Mouse (Mus musculus): Measurements from ENCODE around the gene Raver2.
"Not testable (repeated sequence)": the region's sequence is repeated elsewhere in the genome, so short reads cannot be mapped to it uniquely, and the experiment has no call there.

The Raver2 gene

DNA sequence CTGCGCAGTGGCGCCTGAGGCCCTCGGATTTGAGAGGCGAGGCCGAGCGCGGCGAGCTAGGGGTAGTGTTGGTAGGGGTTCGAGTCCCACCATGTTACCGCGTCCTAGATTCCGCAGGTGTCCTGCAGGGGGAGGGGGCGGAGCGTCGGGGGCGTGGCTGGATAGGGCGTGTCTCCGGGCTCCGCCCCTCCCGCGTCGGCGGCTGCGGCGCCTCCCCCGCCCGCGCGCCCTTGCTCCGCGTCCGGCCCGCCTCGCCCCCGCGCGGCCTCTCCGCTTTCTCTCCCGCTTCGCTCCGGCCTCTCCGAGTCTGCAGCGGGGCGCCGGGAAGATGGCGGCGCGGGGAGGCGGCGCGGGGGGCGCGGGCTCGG, at the start of gene Raver2:
Gene Raver2, plus strand, starts transcription at position 198 of the 368 bp plus-strand sequence.
- peak; percentile 58 for DNase-seq

DNA sequence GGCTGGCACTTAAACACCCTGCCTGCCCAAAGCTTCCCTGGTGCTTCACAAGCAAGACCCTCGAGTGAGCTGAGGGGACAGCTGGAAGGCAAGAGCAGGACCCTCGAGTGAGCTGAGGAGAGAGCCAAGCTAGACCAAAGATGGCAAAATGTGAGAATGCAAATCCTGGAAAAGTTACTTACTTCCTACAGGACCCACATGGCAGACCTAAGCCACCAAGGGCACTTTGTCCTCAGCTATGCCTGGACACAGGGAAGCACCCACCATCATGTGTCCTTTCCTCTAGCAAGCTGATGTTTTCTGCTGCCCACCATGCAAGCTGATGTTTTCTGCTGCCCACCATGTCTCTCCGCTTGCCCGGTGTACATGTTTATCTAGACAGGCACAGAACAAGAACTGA, 48.2 kb upstream of the Raver2 start, which contains the start of gene Gm10577:
Gene Gm10577, minus strand, starts transcription at position 101 of the 400 bp plus-strand sequence.
- DNase-seq, result no peak

DNA sequence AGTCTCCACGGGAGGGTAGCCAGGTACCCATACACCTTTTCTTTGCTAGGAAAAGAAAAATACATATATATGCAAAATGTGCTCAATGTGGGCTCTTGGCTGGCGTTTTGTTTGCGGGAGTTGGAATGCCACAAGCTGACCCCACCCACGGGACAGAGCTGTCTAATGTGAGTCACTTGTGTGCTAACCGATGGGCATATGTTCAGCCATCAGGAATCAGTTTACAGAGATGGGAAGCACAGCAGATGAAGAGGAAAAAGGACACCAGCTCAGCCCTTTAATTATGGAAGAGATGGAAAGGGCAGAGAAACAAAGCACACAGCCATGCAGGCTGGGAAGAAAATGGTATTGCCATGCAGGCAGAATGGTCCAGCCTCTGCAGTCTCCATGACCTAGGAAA, 42.2 kb upstream of the Raver2 start:
- no peak for DNase-seq

DNA sequence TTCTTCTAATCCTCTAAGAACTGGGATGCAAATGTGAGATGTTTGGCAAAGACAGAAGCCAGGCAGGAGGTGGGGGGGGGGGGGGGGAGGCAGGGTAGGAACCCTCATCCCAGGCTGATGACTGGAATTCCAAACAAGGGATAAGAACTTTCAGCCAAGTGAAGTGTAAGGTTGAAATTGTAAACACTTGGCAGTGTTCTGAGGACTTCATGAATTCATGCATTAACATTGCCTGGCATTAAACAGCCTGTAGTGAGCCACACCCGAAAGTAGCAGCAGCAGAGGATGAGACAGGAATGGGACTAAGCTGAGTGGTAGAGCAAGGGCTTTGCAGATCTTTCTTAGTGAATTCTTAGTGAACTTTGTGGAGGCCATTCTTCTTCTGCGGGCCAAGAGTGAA, 41.8 kb upstream of the Raver2 start:
- DNase-seq, result no peak

DNA sequence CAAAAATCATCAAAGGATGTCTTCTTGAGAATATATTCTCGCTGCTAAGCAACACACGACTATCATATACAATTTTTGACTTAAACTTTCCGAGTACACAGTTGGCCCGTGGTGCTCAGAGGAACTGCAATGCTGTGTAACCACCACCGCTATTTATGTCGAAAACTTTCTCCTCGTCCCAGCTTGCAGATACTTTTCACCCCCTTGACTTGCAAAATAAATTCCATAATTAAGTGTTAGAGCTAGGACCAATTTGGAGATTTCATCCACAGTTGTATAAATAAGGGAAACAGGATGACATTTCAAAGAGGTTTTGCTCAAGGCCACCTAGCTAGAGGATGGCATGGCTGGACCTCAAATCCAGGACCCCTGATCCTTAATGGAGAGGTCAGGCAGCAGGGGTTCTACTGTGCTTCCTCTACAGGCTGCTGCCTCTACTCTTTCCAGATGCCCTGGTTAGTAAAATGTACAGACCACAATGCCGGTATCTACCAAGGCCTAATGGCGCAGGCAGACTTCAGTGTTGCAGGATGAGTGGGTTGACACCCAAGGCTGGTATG, 40.9 kb upstream of the Raver2 start:
- no peak for DNase-seq

DNA sequence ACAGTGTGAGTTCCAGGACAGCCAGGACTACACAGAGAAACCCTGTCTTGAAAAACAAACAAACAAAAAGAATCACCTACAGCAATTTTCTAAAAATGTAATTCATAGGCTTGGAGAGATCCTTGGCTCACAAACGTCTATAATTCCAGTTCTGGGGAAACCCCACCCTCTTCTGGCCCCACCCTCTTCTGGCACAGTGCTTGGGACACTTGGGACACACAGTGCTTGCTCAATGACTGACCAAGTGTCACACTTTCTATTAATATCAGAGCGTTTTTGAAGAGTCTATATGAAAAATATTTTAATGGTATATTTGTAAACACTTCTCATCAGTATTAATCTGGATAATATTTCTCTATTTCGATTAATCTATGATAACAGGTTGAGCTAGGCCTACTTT, 35.7 kb upstream of the Raver2 start:
- no peak for DNase-seq

DNA sequence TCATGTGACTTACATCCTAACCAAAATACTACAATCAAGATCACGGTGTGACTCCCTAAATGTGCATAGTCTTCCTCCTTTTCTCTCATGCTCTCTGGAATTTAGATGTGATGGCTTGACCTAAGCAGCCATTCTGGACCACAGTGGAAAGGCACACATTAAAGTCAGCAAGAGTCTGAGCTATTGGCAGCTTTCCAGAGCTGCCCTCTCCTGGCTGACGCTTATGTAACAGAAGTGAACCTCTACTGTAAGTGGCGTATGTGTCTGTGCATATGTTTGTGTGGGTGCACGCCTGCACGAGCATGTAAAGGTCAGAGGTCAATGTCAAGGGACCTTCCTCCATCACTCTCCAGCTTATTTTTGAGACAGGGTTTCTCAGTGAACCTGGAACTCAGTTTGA, 33.7 kb upstream of the Raver2 start:
- no peak for DNase-seq

DNA sequence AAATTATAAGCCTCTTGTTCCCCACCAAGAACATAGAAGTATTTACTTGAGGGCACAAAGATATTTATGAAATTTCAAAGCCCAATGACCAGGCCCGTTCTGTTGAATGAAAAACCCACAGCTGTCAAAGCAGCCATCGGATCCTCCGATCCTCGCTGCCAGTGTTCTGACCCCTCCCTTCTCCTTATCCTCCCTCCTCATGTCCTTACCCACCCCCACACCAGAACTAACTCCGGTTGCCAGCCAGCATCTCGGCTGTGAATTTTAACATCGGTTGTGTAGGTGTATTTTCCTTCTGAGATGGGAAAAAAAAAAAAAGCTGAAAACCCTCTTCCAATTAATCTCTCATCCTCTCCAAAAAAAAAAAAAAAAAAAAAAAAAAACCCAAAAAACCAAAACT, 31.6 kb upstream of the Raver2 start:
- peak; percentile 74 for DNase-seq

DNA sequence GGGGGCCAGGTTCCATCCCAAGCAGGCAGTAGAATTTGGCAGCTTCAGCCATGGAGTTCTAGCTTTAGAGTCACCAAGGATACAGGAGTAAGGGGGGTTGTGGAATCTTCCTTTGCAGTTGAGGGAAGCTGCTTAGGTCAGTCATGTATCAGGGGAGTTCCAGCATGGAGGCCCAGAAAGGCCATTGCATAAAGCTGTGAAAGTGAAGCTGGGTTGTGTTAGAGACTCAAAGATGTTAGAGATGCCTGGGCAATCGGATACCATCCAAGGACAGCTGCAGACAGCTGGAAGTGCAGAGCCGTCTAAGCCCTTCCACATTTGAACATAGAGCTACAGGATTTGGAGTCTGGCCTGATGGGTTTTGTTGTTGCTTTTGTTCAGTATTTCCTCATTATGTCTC, 25.1 kb upstream of the Raver2 start:
- no peak for DNase-seq

DNA sequence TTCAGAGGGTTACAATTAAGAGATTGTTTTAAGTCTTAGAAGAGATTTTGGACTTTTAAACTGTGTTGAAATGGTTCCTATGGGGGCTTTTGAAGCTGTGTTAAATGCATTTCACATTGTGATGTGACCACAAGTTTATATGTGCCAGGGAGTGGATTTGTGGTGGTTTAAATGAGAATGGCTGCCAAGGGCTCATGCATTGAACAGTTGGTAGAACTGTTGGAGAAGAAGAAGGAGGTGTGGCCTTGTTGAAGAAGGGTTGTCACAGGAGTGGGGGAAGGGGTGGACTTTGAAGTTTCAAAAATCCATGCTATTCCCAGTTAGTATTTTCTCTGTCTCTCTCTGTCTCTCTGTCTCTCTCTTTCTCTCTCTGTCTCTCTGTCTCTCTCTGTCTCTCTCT, 24.6 kb upstream of the Raver2 start:
- no peak for DNase-seq

DNA sequence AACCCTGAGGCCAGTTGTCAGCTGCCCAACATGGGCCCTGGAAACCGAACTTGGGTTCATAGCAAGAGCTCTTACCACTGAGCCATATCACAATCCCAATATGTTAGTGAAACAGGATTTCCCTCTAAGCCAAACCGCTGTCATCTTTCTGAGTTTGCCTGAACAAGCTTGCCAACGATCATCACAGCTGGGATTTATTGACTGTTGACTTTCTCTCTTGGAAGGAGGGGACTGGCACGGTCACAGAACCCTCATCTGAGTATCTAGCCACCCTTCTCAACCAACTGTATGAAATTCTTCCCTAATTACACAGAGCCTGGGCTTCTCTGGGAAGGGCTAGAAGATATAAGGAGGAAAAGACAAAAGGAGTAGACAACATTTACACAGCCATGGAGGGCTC, 22.2 kb upstream of the Raver2 start:
- no peak for DNase-seq

DNA sequence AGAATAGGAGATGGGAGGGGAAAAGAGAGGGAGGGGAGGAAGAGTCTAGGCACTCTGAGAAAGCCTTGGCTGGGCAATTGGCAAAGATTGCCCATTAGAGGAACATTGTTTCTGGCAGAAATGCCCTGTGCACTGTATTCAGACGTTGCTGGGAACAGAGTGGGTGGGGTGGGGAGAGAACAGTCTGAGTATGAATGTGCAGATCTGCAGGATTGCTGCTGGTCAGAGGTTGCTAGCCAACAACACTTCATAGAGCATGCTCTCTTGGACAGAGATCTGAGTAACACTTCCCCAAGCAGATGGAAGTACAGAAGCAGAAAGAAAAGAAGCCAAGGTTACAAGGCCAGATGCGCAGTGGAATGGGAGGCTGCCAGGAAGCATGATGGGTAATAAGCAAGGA, 6.6 kb upstream of the Raver2 start:
- peak; percentile 4 for DNase-seq

DNA sequence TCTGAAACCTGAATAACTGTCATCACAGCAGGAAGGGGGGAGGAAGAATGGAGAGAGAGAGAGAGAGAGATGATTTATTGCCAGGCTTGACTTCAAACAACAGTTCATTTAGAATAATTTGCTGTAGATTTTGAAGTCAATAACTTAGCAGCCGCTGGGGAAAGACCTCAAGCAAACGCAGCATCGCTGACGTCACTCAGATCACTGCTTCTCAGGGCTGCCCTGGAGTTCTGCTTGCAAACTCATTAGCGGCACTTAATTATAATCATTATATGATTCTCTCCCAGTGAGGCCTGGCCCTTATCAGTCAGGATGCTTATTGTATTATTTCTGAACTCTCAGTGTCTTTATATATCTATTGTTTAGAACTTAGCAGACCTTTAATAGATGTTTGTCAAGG, 2.4 kb upstream of the Raver2 start:
- DNase-seq, result no peak

DNA sequence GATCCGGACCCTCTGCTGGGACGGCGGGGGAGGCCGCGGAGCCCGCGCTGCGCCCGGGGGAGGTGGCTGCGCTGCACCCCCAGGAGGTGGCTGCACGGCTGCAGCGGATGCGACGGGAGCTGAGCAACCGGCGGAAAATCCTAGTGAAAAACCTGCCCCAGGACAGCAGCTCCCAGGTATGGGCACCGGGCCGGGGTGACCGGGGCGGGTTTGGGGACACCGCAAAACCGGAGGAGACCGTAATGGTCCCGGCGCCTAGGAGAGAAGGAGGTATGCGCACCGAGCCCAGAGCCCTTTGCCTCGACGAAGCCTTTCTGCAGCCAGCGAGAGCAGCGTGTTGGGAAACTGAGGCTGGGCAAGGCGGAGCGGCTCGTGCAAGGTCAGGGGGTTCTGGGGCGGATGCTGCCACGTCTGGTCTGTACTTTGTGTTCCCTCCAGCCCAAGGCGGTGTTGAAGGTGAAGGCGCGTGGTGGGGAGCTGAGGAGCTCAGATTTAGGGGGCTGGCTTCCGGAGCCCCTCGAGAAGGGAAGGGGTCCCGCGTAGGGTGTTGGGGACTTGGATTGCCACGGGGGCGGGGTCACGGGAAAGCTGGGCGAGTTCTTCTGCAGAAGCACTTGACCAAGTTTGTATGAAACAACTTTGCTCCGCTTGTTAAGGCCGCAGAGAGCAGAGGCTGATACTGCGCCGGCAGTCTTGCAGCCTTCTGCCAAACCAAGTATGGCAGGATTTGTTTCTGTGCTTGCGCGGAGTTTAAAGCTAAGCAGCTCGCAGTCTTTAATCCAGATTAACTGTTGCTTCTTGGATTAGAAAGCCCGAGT, 580 bp downstream of the Raver2 start:
- peak; percentile 19 for DNase-seq

DNA sequence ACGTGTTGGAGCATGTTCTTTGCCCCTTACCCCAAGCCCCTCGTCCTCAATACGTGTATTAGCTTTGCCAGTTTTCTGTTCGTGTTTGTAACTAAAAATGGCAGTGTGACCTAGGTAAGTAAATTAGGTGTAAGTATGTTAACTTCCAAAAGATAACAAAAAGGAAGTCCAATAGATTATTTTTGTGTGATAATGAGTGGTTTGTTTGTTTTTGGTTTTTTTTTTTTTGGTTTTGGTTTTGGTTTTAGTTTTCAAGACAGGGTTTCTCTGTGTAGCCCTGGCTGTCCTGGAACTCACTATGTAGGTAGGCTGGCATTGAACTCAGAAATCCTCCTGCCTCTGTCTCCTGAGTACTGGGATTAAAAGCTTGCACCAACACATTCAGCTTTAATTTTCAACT, 2.8 kb downstream of the Raver2 start:
- no peak for DNase-seq

DNA sequence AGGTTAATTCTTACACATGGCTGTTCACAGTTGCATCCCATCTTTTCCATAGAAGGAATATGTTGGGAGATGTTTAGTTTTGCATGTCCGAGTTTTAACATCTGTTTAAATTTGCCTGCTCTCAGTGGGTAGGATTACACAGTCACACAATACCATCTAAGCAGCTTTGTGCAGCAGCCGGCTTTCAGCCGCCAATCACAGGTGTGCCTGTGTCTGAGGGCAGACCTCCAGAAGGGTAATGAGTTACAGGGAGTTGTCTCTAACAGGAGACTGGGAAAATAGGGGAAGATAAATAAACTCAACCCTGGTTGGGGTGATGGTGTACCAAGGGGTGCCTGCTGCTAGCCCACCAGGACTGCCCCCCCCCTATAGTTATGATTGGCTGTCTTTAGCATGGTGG, 7.6 kb downstream of the Raver2 start:
- DNase-seq, result no peak

DNA sequence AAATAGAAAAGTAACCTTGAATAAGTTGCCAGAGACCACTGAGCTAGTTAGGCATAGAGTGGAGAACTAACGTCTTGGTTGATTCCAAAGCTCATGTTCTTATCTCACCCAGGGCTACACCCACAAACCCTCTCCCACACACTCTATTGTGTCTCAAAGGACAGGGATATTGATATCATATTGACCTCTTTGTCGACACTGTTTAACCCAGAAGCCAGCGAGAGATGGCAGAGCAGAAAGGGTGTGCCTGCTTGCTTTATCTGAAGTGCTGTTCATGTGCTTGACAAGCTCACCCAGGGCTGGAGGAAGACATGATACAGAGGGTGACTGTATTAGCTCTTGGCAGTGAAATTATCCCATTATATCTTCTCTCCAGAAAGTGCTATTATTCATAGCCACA, 11.2 kb downstream of the Raver2 start:
- DNase-seq, result no peak

DNA sequence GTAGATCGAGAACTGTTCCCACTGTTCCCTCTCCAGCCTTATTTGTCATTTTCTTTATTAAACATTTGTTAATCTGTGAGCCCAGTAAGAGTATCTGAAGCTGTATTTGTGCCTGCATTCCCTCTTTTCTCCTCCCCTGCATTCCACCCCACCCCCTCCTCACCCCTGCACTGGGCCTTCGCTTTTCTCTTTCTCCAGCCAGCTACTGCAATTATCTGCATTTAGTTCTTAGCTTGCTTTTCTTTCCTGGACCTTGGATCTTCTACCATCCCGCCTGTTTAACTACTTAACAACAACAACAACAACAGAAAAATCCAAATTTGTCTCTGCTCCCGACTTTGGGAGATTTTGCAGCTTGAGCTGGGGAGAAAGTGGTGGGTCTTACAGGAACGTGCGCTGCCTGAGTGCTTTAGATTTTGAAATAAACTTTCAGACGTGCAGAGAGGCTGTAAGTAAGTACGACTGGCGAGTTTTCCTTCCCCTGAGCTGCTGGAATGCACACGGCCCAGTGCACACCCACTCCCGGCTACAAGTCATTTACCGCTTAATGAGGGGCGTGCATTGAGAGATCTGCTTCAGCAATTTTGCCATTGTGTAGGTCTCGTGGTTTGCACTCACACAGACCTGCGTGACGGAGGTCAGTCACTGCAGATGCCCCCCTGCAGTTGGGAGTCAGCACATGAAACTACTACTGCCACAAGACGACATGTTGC, 13.5 kb downstream of the Raver2 start:
- no peak for DNase-seq

DNA sequence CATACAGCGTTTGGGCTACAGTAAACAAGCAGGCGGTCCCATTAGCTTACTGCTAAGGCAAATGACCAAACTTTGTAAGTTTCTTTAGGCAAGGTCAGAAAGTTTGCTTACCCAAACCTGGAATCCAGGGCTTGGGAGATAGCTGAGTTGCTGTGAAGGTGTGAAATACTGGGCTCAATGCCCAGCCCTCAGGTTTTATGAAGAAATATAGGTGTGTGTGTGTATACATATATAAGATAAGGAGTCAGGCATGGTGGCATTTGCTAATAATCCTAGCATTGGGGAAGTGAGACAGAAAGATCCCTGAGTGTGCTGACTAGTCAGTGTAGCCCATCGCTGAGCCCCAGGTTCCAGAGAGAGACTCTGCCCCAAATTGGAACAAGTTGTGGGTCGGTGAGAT, 16.1 kb downstream of the Raver2 start:
- no peak for DNase-seq

DNA sequence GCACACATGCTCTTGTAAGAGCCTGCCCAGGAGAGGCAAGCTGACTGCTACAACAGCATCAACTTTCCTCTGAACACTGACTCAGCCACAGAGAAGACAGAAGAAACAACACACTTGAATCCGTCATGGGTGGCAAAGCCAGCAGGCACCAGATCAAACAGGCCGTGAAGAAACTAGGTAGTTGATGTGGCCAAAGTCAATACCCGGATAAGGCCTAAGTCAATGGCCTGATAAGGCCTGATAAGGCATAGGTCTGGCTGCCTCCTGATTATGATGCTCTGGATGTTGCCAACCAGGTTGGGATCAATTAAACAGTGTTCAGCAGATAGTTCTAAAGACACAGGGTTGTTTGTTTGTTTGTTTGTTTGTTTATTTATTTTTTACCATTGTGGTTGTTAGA, 17.3 kb downstream of the Raver2 start:
- DNase-seq, result no peak

DNA sequence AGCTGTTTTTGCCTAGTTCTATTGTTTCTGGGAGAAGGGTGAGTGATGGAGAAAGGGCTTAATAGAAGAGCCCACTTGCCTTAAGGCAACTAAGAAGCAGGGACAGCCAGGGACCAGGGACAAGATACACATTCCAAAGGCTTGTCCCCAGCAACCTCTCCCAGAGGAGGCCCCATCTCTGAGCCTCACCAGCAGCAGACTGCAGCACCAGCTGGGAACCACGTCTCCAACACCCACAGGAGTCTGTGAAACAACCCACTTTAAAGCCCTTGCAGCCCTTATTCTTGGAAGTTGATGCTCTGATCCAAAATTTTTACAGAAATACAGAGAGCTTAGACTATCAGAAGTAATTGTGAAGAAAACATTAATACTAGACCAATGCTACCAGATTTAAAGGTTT, 18.9 kb downstream of the Raver2 start:
- DNase-seq, result peak; percentile 53

DNA sequence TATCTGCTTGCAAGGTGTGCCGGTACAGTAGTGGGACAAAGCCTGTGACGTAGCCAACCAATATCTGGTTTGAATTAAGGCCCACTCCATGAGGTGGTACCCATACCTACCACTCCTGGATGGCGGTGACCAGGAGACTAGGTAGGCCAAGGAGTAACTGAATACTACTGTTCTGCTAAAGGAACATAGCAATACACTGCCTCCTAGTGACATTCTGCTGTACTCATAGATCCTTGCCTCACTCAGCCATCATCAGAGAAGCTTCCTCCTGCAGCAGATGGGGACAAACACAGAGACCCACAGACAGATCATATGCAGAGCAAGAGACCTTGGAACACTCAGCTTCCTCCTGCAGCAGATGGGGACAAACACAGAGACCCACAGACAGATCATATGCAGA, 21.8 kb downstream of the Raver2 start:
- not testable (repeated sequence) for DNase-seq

DNA sequence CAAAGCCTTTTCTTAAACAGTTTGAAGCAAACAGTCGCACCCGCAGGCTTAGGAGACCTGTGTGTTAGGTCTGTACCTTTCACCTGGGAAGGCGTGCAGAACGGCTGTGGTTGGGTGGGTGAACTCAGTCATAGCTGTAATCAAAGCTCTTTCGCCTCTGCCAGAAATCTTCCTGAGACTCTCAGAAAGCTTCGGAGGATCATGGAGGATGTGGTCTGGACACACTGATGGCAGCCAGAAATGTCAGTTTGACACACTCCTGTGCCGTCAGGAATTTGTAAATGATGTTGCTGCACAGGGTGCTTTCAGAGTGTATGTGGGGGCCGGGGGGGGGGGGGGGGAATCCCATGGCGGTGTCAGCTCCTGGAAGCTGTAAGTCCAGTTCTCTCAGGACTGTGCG, 24.5 kb downstream of the Raver2 start:
- DNase-seq, result no peak

DNA sequence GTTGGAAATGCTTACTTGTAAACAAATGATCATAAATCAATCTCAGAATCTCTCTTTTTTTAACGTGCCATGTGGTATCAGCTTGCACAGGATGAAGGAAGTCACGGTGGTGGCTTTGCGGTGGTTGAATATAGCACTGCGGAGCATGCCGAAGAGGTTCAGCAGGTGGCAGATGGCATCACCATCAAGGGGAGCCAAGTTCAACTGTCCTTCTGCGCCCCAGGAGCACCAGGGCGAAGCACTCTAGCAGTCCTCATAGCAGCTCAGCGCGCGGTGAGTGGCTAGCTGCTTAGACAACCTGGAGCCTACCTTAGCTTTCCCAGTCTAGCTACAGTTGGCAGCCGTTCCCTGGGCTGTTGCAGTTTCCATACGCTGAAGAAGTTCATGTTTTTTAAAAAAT, 38.3 kb downstream of the Raver2 start:
- DNase-seq, result no peak
